Mouse (Mus musculus): ENCODE results near the gene Dock4. TPM values are rescaled to one million over a fixed set of nuclear protein-coding genes. Genes with fewer than 3 reads are reported as not detected.
A peak's percentile ranks its signal among the peaks of the same experiment; 100 is the strongest.

Gene Dock4
- polyA plus RNA-seq, 1 experiment from 2014 or later: 8.5 TPM

- Histone ChIP-seq H3K4me1 (ENCODE audit: control insufficient read depth in 2 of 2, insufficient read depth in 2 of 2, low read length in 2 of 2) (peaks cover 10 to 22% of the 10 kb centered on the region in 2 experiments), H3K27ac (replicated peaks in 1 of 2; ENCODE audit: control insufficient read depth in 1 of 2, insufficient read depth in 1 of 2, low read depth in 2 of 2, low read length in 2 of 2) (peak overlapping the region; percentile 15 to 45; a peak in 1 of 4 replicates), H3K9me3 (ENCODE audit: control insufficient read depth, low read length) (no peaks in the 10 kb centered on the region), H3K27me3 (ENCODE audit: control insufficient read depth, insufficient read depth, low read length) (no peaks in the 10 kb centered on the region), H3K9ac (ENCODE audit: low read length) (no peak overlapping the region), H3K4me2 (ENCODE audit: low read length) (no peak overlapping the region), H3K4me3 (ENCODE audit: control insufficient read depth in 1 of 2, insufficient read depth in 1 of 2, low read depth in 1 of 2, low read length in 2 of 2) (no peak overlapping the region), H3K36me3 (ENCODE audit: control insufficient read depth, insufficient read depth, low read length) (no peaks in the 10 kb centered on the region)
- 53% methylated on average over 7 of the region's 7 CpGs for WGBS
- ATAC-seq (ENCODE audit: insufficient number of reproducible peaks, insufficient read depth, low FRiP score, low read depth): no peak
Measured at GRCm38 (mm10) chr12:40462693-40463235, 17.0 kb downstream of the Dock4 start.

GRCm38 (mm10) chr12:40463828-40464227 is 18.1 kb downstream of the Dock4 start:
- Histone ChIP-seq H3K4me3 (ENCODE audit: control insufficient read depth in 1 of 2, insufficient read depth in 1 of 2, low read depth in 1 of 2, low read length in 2 of 2) (no peak overlapping the region), H3K4me2 (ENCODE audit: low read length) (no peak overlapping the region), H3K9ac (ENCODE audit: low read length) (no peak overlapping the region), H3K9me3 (ENCODE audit: control insufficient read depth, low read length) (no peaks in the 10 kb centered on the region), H3K4me1 (ENCODE audit: control insufficient read depth in 2 of 2, insufficient read depth in 2 of 2, low read length in 2 of 2) (peaks cover 13 to 29% of the 10 kb centered on the region in 2 experiments), H3K36me3 (ENCODE audit: control insufficient read depth, insufficient read depth, low read length) (no peaks in the 10 kb centered on the region), H3K27ac (replicated peaks in 1 of 2; ENCODE audit: control insufficient read depth in 1 of 2, insufficient read depth in 1 of 2, low read depth in 2 of 2, low read length in 2 of 2) (no peak overlapping the region), H3K27me3 (ENCODE audit: control insufficient read depth, insufficient read depth, low read length) (no peaks in the 10 kb centered on the region)
- WGBS: 34% methylated on average over 2 of the region's 2 CpGs
- ATAC-seq (ENCODE audit: insufficient number of reproducible peaks, insufficient read depth, low FRiP score, low read depth): no peak

- Histone ChIP-seq H3K36me3 (ENCODE audit: control insufficient read depth, insufficient read depth, low read length) (no peaks in the 10 kb centered on the region), H3K27ac (replicated peaks in 1 of 2; ENCODE audit: control insufficient read depth in 1 of 2, insufficient read depth in 1 of 2, low read depth in 2 of 2, low read length in 2 of 2) (no peak overlapping the region), H3K27me3 (ENCODE audit: control insufficient read depth, insufficient read depth, low read length) (no peaks in the 10 kb centered on the region), H3K9me3 (ENCODE audit: control insufficient read depth, low read length) (no peaks in the 10 kb centered on the region), H3K4me3 (ENCODE audit: control insufficient read depth in 1 of 2, insufficient read depth in 1 of 2, low read depth in 1 of 2, low read length in 2 of 2) (no peak overlapping the region), H3K4me1 (ENCODE audit: control insufficient read depth in 2 of 2, insufficient read depth in 2 of 2, low read length in 2 of 2) (peaks cover 13 to 29% of the 10 kb centered on the region in 2 experiments), H3K4me2 (ENCODE audit: low read length) (no peak overlapping the region), H3K9ac (ENCODE audit: low read length) (no peak overlapping the region)
- 47% methylated on average over 6 of the region's 6 CpGs for WGBS
- ATAC-seq (ENCODE audit: insufficient number of reproducible peaks, insufficient read depth, low FRiP score, low read depth): no peak
Measured at GRCm38 (mm10) chr12:40464282-40464681, 18.5 kb downstream of the Dock4 start.

GRCm38 (mm10) chr12:40468235-40468634 is 22.5 kb downstream of the Dock4 start:
- no peak for ATAC-seq (ENCODE audit: insufficient number of reproducible peaks, insufficient read depth, low FRiP score, low read depth)
- WGBS: 80% methylated on average over 4 of the region's 4 CpGs
- Histone ChIP-seq H3K9ac (ENCODE audit: low read length) (no peak overlapping the region), H3K27me3 (ENCODE audit: control insufficient read depth, insufficient read depth, low read length) (no peaks in the 10 kb centered on the region), H3K9me3 (ENCODE audit: control insufficient read depth, low read length) (no peaks in the 10 kb centered on the region), H3K4me2 (ENCODE audit: low read length) (no peak overlapping the region), H3K36me3 (ENCODE audit: control insufficient read depth, insufficient read depth, low read length) (no peaks in the 10 kb centered on the region), H3K4me1 (ENCODE audit: control insufficient read depth in 2 of 2, insufficient read depth in 2 of 2, low read length in 2 of 2) (peaks cover 22 to 47% of the 10 kb centered on the region in 2 experiments), H3K27ac (replicated peaks in 1 of 2; ENCODE audit: control insufficient read depth in 1 of 2, insufficient read depth in 1 of 2, low read depth in 2 of 2, low read length in 2 of 2) (no peak overlapping the region), H3K4me3 (ENCODE audit: control insufficient read depth in 1 of 2, insufficient read depth in 1 of 2, low read depth in 1 of 2, low read length in 2 of 2) (no peak overlapping the region)

- no peak overlapping the region for H3K4me3 ChIP-seq (ENCODE audit: control insufficient read depth in 1 of 2, insufficient read depth in 1 of 2, low read depth in 1 of 2, low read length in 2 of 2)
- no peaks in the 10 kb centered on the region for H3K9me3 ChIP-seq (ENCODE audit: control insufficient read depth, low read length)
- no peaks in the 10 kb centered on the region for H3K27me3 ChIP-seq (ENCODE audit: control insufficient read depth, insufficient read depth, low read length)
- H3K36me3 ChIP-seq (ENCODE audit: control insufficient read depth, insufficient read depth, low read length): no peaks in the 10 kb centered on the region
- WGBS: 83% methylated on average over 5 of the region's 5 CpGs
- H3K4me1 ChIP-seq (ENCODE audit: control insufficient read depth in 2 of 2, insufficient read depth in 2 of 2, low read length in 2 of 2): peaks cover 23 to 46% of the 10 kb centered on the region in 2 experiments
- no peak overlapping the region for H3K9ac ChIP-seq (ENCODE audit: low read length)
- H3K4me2 ChIP-seq (ENCODE audit: low read length): no peak overlapping the region
- no peak for ATAC-seq (ENCODE audit: insufficient number of reproducible peaks, insufficient read depth, low FRiP score, low read depth)
- no peak overlapping the region for H3K27ac ChIP-seq (replicated peaks in 1 of 2; ENCODE audit: control insufficient read depth in 1 of 2, insufficient read depth in 1 of 2, low read depth in 2 of 2, low read length in 2 of 2)
Measured at GRCm38 (mm10) chr12:40469009-40469408, 23.3 kb downstream of the Dock4 start.

GRCm38 (mm10) chr12:40471649-40472399 is 26.1 kb downstream of the Dock4 start:
- ATAC-seq (ENCODE audit: insufficient number of reproducible peaks, insufficient read depth, low FRiP score, low read depth): no peak
- 17% methylated on average over 11 of the region's 11 CpGs for WGBS
- Histone ChIP-seq H3K9ac (ENCODE audit: low read length) (peak overlapping the region; percentile 18), H3K4me3 (ENCODE audit: control insufficient read depth in 1 of 2, insufficient read depth in 1 of 2, low read depth in 1 of 2, low read length in 2 of 2) (peak overlapping the region; percentile 32 to 33; a peak in 3 of 4 replicates), H3K36me3 (ENCODE audit: control insufficient read depth, insufficient read depth, low read length) (no peaks in the 10 kb centered on the region), H3K9me3 (ENCODE audit: control insufficient read depth, low read length) (no peaks in the 10 kb centered on the region), H3K4me1 (ENCODE audit: control insufficient read depth in 2 of 2, insufficient read depth in 2 of 2, low read length in 2 of 2) (peaks cover 14 to 36% of the 10 kb centered on the region in 2 experiments), H3K4me2 (ENCODE audit: low read length) (peak overlapping the region; percentile 66), H3K27me3 (ENCODE audit: control insufficient read depth, insufficient read depth, low read length) (no peaks in the 10 kb centered on the region), H3K27ac (replicated peaks in 1 of 2; ENCODE audit: control insufficient read depth in 1 of 2, insufficient read depth in 1 of 2, low read depth in 2 of 2, low read length in 2 of 2) (peak overlapping the region; percentile 23 to 48)

GRCm38 (mm10) chr12:40473709-40474108 is 28.0 kb downstream of the Dock4 start:
- H3K9me3 ChIP-seq (ENCODE audit: control insufficient read depth, low read length): no peaks in the 10 kb centered on the region
- no peak overlapping the region for H3K9ac ChIP-seq (ENCODE audit: low read length)
- WGBS: 55% methylated on average over 2 of the region's 2 CpGs
- H3K4me1 ChIP-seq (ENCODE audit: control insufficient read depth in 2 of 2, insufficient read depth in 2 of 2, low read length in 2 of 2): peaks cover 11 to 33% of the 10 kb centered on the region in 2 experiments
- no peaks in the 10 kb centered on the region for H3K27me3 ChIP-seq (ENCODE audit: control insufficient read depth, insufficient read depth, low read length)
- H3K4me2 ChIP-seq (ENCODE audit: low read length): no peak overlapping the region
- no peaks in the 10 kb centered on the region for H3K36me3 ChIP-seq (ENCODE audit: control insufficient read depth, insufficient read depth, low read length)
- H3K27ac ChIP-seq (replicated peaks in 1 of 2; ENCODE audit: control insufficient read depth in 1 of 2, insufficient read depth in 1 of 2, low read depth in 2 of 2, low read length in 2 of 2): no peak overlapping the region
- H3K4me3 ChIP-seq (ENCODE audit: control insufficient read depth in 1 of 2, insufficient read depth in 1 of 2, low read depth in 1 of 2, low read length in 2 of 2): no peak overlapping the region
- no peak for ATAC-seq (ENCODE audit: insufficient number of reproducible peaks, insufficient read depth, low FRiP score, low read depth)
